Mouse (Mus musculus): ENCODE results near the gene Nfkb1.

Gene Nfkb1

DNA sequence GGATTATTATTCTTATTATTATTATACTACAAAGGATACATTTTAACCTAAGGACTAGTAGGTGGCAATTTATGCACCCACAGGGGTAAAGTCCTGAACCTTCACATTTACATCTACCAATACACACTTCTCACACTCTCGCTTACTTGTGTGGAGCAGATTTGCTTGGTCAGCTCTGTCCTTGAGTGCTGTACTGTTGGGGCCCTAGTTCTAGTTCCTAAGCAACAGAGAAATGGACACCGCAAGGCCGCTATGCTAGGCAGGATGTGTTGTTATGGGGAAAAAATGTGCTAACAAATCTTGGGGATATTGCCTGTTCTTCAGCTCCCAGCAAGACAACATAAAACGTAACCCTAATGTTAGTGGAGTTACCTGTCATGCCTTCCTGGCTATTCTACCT, 99.3 kb downstream of the Nfkb1 start:
- DNase-seq (ENCODE audit: inconsistent age in 2 of 2, low spot score in 1 of 2): no peak

GRCm38 (mm10) chr3:135591376-135591775, 100.0 kb downstream of the Nfkb1 start:
- no peak for DNase-seq (ENCODE audit: inconsistent age in 2 of 2, low spot score in 1 of 2)

DNA sequence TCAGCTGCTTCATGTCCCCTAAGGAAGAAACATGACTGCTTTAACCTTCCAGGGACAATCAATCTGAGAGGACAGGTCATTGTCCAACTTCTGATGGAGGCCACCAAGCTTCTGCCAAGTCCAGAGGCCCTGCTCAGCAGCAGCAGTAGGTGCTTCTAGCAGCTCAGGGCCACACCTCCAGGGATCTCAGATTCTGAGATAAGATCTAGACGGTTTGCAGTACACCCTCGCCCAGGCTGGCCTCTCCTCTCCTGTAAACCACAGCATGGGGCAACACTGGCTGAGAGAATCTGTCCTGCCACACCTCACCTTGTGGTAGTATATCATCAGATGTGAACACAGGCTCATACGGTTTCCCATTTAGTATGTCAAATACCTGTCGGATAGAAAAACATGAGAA, 100.9 kb downstream of the Nfkb1 start:
- DNase-seq (ENCODE audit: inconsistent age in 2 of 2, low spot score in 1 of 2): peak in 1 of 2 experiments; percentile 72

GRCm38 (mm10) chr3:135586471-135586880, 104.9 kb downstream of the Nfkb1 start:
- DNase-seq (ENCODE audit: inconsistent age in 2 of 2, low spot score in 1 of 2): peak in 1 of 2 experiments; percentile 62

GRCm38 (mm10) chr3:135586060-135586459, 105.3 kb downstream of the Nfkb1 start:
- no peak for DNase-seq (ENCODE audit: inconsistent age in 2 of 2, low spot score in 1 of 2)

- DNase-seq (ENCODE audit: inconsistent age in 2 of 2, low spot score in 1 of 2): no peak
Observed at GRCm38 (mm10) chr3:135585482-135585881, 105.9 kb downstream of the Nfkb1 start.

DNA sequence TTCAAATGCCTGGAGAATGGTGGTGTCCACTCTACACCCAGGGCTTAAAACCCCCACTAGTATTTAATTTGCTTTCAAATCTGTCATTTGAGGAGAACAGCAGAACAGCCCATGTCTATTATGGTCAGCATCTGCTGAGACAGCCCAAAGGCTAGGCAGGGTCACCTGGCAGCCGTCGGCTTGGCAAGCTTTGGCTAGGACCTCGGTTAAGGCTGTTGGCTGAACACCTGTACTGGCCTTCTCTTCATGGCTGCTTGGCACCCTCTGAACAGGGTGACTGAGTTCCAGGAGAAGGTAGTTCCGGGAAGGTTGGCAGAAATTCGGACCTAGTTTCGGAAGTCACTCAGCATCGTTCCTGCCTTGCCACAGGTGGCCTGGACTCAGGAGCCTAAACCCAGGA, 109.1 kb downstream of the Nfkb1 start:
- DNase-seq (ENCODE audit: inconsistent age in 2 of 2, low spot score in 1 of 2): no peak

DNA sequence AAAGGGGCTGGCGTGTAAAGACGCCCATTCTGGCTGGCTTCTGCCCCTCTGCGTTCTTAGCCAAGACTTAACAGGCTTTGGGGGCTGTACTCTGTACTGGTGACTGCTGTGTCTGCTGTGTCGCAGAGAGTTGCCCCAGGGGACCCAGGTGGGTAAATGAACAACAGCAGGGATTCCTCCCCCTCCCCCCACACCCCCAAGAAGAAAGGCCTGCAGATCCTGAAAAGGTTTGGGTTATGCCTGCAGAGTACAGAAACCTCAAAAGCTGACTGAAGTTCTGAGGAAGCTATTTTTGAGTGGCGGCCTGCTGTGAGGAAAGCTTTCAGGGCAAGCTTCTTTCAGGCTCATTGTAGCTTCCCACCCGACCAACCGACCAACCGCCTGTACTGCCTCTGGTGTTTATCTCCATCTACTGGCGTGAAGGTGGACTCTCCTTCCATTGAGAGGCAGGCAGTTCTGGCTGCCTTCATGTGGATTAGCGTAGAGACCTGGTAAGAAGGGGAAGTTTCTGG, 109.7 kb downstream of the Nfkb1 start:
- DNase-seq (ENCODE audit: inconsistent age in 2 of 2, low spot score in 1 of 2): no peak

DNA sequence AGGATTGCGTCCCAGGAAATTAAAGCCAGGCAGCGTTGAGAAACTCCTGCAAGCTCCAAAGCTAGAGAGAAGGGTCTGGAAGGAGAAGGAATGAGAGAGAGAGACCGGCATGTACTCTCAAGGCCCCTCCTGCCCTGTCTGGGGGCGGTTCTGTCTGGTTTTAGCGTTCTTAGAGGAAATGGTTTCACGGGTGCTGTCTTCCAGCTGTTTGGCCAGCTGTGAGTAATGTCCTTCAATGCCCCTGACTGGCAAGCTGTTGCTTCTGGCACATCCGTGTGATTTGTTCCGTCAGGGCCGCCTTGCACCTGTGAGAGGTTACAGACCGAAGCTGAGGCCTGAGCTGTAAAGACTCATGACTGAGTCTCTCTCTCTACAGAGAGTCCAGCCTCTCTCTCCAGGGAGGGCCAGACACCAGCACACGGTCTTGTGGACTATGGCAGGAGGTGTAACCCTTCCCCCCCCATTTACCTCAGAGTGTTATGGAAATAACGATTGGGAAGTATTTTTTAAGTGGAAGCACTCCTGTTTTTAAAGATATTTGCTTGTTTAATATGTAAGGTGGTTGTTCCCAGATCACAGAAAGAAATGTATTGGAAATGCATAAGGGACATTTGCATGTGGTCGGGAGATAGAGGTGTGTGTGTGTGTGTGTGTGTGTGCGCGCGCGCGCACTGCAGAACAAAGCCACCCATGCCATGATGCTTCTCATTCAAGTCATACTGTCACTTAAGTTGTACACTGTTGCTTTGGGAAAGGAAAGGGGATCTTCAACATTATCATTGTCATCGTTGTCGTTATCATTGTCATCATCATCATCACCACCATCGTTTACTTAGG, 110.7 kb downstream of the Nfkb1 start:
- DNase-seq (ENCODE audit: inconsistent age in 2 of 2, low spot score in 1 of 2): no peak

- no peak for DNase-seq (ENCODE audit: inconsistent age in 2 of 2, low spot score in 1 of 2)
Observed at GRCm38 (mm10) chr3:135579179-135579578, 112.2 kb downstream of the Nfkb1 start.

- no peak for DNase-seq (ENCODE audit: inconsistent age in 2 of 2, low spot score in 1 of 2)
Observed at GRCm38 (mm10) chr3:135578588-135579140, 112.7 kb downstream of the Nfkb1 start.

DNA sequence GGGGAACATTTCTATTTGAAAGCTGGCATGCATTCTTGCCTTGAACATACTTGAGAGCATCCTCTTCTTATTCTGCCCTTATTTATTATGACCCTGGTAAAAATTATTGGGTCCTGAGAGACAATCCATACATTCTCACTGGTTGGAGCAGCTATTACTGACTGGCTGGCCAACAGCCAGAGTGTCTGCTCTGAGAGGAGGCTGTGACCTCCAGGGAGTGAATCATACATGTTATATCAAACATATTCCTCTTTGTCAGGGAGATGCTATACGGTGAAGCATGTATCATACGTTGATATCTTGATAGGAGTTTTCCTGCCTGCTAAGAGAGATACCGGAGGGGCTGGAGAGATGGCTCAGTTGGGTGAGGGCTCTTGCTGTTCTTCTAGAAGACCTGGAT, 116.2 kb downstream of the Nfkb1 start:
- peak in 1 of 2 experiments; percentile 67 for DNase-seq (ENCODE audit: inconsistent age in 2 of 2, low spot score in 1 of 2)

DNA sequence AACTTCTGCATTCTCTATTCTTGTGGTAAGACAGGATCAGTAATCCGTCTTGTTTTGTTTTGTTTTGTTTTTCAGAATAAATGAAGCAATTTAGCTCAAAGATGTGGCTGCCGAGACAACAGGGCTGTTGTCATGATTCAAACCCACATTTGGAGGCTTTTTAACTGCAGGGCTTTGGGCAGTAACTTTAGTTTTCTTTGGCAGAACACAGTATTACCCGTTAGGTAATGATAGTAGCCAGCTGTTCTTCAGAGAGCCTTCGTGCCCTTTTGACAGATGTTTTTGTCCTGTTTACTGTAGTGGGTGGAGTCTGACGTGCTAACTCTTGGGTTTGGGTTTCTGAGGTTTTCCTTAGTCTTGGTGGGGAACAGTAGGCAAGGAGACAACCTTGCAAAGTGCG, 118.3 kb downstream of the Nfkb1 start:
- no peak for DNase-seq (ENCODE audit: inconsistent age in 2 of 2, low spot score in 1 of 2)

DNA sequence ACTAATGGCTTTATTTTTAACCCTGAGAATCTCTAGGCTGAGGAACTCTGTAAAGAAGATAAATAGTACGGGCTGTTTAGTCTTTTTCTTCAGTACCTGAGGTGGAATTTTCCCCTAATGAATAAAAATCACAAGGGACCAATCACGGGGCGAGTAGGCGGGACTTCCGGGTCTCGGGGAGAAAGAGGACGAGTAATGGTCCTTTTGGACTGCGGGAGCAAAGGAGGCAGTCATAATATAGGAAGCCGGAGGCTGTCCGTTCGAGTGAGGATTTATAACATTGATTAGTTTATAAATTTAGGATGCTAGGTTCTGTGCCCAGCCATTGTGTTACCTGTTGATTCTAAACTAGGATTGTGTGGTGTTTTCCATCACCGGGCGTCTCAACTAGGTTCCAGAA, 119.8 kb downstream of the Nfkb1 start:
- DNase-seq (ENCODE audit: inconsistent age in 2 of 2, low spot score in 1 of 2): no peak

- DNase-seq (ENCODE audit: inconsistent age in 2 of 2, low spot score in 1 of 2): no peak
Observed at GRCm38 (mm10) chr3:135568633-135569032, 122.7 kb downstream of the Nfkb1 start.

GRCm38 (mm10) chr3:135567888-135568287, 123.5 kb downstream of the Nfkb1 start:
- DNase-seq (ENCODE audit: inconsistent age in 2 of 2, low spot score in 1 of 2): no peak

DNA sequence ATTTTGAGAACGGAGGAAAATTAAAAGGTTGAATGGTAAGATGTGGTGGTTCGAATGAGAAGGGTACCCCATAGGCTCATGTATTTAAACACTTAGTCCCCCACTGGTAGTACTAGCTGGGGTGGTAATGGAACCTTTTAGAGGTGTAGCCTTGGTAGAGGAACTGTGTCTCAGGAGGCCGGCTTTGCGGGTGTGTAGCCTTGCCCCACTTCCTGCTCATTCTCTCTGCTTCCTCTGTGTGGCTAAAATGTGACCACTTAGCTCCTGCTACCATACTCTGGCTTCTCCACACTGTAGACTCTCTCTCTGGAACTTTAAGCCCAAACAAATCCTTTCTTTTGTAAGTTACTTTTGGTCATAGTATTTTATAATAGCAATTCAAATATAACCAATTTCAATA, 126.0 kb downstream of the Nfkb1 start:
- no peak for DNase-seq (ENCODE audit: inconsistent age in 2 of 2, low spot score in 1 of 2)

DNA sequence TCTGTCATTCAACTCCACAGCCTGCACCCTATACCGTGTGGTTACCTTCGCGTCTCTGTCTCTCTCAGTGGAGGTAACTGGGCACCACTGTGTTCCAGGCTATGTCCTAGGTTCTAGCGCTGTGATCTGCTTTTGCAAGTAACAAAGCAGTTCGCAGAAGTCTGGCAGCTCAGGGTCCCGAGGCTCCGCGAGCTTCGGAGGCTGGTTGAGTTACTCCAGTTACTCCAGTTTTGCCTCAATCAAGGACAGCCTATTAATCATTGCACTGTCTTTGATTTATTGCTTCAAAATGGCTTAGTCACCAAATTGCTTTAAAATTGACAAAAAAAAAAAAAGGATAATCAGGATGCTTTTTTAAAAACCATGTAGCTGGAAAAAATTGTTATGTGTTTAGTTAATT, 126.6 kb downstream of the Nfkb1 start:
- peak in 1 of 2 experiments; percentile 68 for DNase-seq (ENCODE audit: inconsistent age in 2 of 2, low spot score in 1 of 2)

DNA sequence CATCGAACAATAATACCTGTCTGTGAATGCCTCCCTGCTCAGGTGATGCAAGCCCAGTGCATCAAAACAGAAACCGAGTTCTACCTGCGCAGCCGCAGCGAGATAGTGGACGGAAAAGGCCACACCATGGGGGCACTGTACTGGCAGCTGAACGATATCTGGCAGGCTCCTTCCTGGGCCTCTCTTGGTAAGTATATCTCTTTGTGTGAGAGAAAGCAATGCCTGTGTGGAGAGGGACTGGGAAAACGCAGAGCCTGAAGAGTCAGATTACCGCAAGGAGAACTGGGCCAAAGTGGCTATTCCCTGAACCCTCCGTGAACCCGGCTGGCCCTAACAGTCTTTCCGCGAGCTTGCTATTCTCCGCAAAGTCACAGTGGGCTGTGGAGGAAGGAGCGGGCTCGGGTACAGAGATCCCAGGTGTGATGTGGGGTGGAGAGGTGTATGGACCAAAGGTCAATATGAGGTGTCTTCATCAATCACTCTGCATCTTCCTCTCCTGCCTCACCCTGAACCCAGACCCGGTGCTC, 128.1 kb downstream of the Nfkb1 start:
- DNase-seq (ENCODE audit: inconsistent age in 2 of 2, low spot score in 1 of 2): no peak

GRCm38 (mm10) chr3:135562036-135562435, 129.3 kb downstream of the Nfkb1 start:
- no peak for DNase-seq (ENCODE audit: inconsistent age in 2 of 2, low spot score in 1 of 2)

- DNase-seq (ENCODE audit: inconsistent age in 2 of 2, low spot score in 1 of 2): peak in 1 of 2 experiments; percentile 43
Observed at GRCm38 (mm10) chr3:135556851-135557662, 134.3 kb downstream of the Nfkb1 start.

All from adrenal gland, adult (tissue).